Mouse (Mus musculus) ES-Bruce4 (cell line): ENCODE results near the gene Usp4.
A peak's percentile ranks its signal among the peaks of the same experiment; 100 is the strongest.

Experiments used
- CTCF ChIP-seq: IDR thresholded peaks from one replicate; pipeline ENCODE4 v1.8.1; 2011; ENCODE audit warnings: low read depth, low read length
- EP300 ChIP-seq: IDR thresholded peaks from 2 replicates; pipeline ENCODE4 v1.6.1; 2011; ENCODE audit warnings: low read depth, low read length; ENCODE audit not compliant: insufficient read depth
- POLR2A ChIP-seq: IDR thresholded peaks from one replicate; pipeline ENCODE4 v1.8.1; 2011; ENCODE audit warnings: low read length; ENCODE audit not compliant: insufficient read depth

DNA sequence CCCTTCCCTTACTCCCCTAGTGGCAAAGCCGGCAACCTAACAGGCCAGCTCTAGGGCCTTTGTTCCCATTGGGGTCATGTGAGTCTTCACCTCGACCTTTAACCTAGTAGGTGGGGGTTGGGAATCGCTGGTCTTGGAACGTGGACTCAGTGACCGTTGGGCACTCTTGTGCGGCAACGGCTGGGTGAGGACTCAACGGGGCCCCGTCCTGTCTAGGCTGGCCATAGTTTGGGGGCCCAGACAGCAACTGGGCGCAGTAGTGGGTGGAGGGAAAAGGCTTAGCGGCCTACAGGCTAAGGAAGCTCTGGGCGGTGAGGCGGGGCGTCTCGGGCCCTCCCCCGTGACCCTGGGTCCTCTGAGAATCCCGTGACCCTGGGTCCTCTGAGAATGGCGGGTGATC lies 45.0 kb downstream of the Usp4 start, which contains the start of gene 1700102P08Rik:
- TF ChIP-seq POLR2A = no peak
- no peak for TF ChIP-seq CTCF
- TF ChIP-seq EP300 = peak; percentile 51
